Mouse (Mus musculus) small intestine, adult 2 months (tissue): Measurements from ENCODE around the gene Gstm6. TPM values are rescaled to one million over a fixed set of nuclear protein-coding genes. Genes with fewer than 3 reads are reported as not detected.
"Not testable (repeated sequence)": the region's sequence is repeated elsewhere in the genome, so short reads cannot be mapped to it uniquely, and the experiment has no call there.

Experiments used
- H3K27ac ChIP-seq: fragments of 200-500 bp; 2 replicates; pipeline ENCODE4 v1.5.1; 2012; ENCODE audit warnings: low read depth, low read length, control low read depth, inconsistent platforms; ENCODE audit not compliant: insufficient read depth
- H3K27me3 ChIP-seq: fragments of 200-500 bp; 2 replicates; pipeline ENCODE4 v1.6.1; 2012; ENCODE audit warnings: mild to moderate bottlenecking, moderate library complexity, low read length, inconsistent platforms; ENCODE audit not compliant: control insufficient read depth, insufficient read depth
- H3K36me3 ChIP-seq: fragments of 200-500 bp; 2 replicates; pipeline ENCODE4 v1.6.1; 2012; ENCODE audit warnings: mild to moderate bottlenecking, low read length, control low read depth, inconsistent platforms; ENCODE audit not compliant: control insufficient read depth, insufficient read depth
- H3K4me1 ChIP-seq: fragments of 200-500 bp; 2 replicates; pipeline ENCODE4 v1.6.1; 2012; ENCODE audit warnings: low read length, inconsistent platforms, mixed read lengths; ENCODE audit not compliant: control insufficient read depth, insufficient read depth, insufficient read length
- H3K4me3 ChIP-seq: fragments of 200-500 bp; 2 replicates; pipeline ENCODE4 v1.5.1; 2012; ENCODE audit warnings: low read depth, mild to moderate bottlenecking, control low read depth, inconsistent platforms, low read length, moderate library complexity
- CTCF ChIP-seq: fragments of 200-500 bp; IDR thresholded peaks from 2 replicates; pipeline ENCODE4 v1.5.1; 2012; ENCODE audit warnings: low read depth, mild to moderate bottlenecking, control low read depth, inconsistent platforms, low read length, moderate library complexity, mixed read lengths; ENCODE audit not compliant: insufficient replicate concordance, insufficient read length; ENCODE audit errors: extremely low read depth
- POLR2A ChIP-seq: fragments of 200-500 bp; IDR thresholded peaks from 2 replicates; pipeline ENCODE4 v1.6.1; 2012; ENCODE audit warnings: low read depth, mild to moderate bottlenecking, control low read depth, inconsistent platforms, low read length, moderate library complexity
- WGBS: fragments of 180-500 bp; shearing (Covaris S2); methylation state at CpG from one replicate; pipeline ENCODE4 v1.1.7; 2018; 5-methylcytosine and 5-hydroxymethylcytosine counted together
- polyA plus RNA-seq: library from polyadenylated mRNA; depleted of rRNA; stranded (reverse); fragments of >200 nt; gene quantifications from 2 replicates; pipeline ENCODE4 v1.2.3, GENCODE M21; 2012; rRNA removed

Gene Gstm6
- polyA plus RNA-seq, 1 experiment, result 9.5 TPM

- Histone ChIP-seq H3K27ac (peak within 1 kb of the TSS; percentile 34; the same call in 1 of the 2 replicates), H3K27me3 (no peaks in the 10 kb centered on the region), H3K36me3 (peaks cover 27% of the 10 kb centered on the region), H3K4me3 (peak within 1 kb of the TSS; percentile 65), H3K4me1 (peaks cover 5% of the 10 kb centered on the region)
- 8% methylated on average over 40 of the region's 40 CpGs for WGBS
- TF ChIP-seq CTCF (no peak), POLR2A (peak; percentile 60; the same call in 1 of the 2 replicates)
Observed at GRCm38 (mm10) chr3:107895720-107896569, 47.6 kb downstream of the Gstm6 start, which contains the start of gene Gstm5. Gstm5 (plus strand) TSS chr3:107895821.

GRCm38 (mm10) chr3:107895194-107895719 lies 48.3 kb downstream of the Gstm6 start:
- no peak for TF ChIP-seq CTCF
- Histone ChIP-seq H3K27me3 (no peaks in the 10 kb centered on the region), H3K4me1 (peaks cover 3% of the 10 kb centered on the region), H3K4me3 (peak overlapping the region; percentile 65), H3K36me3 (peaks cover 34% of the 10 kb centered on the region), H3K27ac (peak overlapping the region; percentile 34; the same call in 1 of the 2 replicates)
- WGBS, result 6% methylated on average over 6 of the region's 6 CpGs

- WGBS, result 73% methylated on average over 2 of the region's 2 CpGs
- not testable (repeated sequence) for H3K4me3 ChIP-seq, H3K27ac ChIP-seq, H3K27me3 ChIP-seq, H3K4me1 ChIP-seq
- peaks cover 80% of the 10 kb centered on the region for H3K36me3 ChIP-seq
Observed at GRCm38 (mm10) chr3:107889236-107889635, 54.3 kb downstream of the Gstm6 start.

Other genes starting within 250 kb of the Gstm6 start
- gene Ahcyl1, start 247.2 kb downstream of the Gstm6 start, polyA plus RNA-seq, result 31.6 and 34.9 TPM in 2 replicates
- gene Csf1, start 183.3 kb downstream of the Gstm6 start, polyA plus RNA-seq, result 7.7 and 9.7 TPM in 2 replicates
- 127 and 351 TPM in 2 replicates for gene Eps8l3, start 66.5 kb downstream of the Gstm6 start, polyA plus RNA-seq
- 6.6 and 11.3 TPM in 2 replicates for gene Gstm5, start 47.9 kb downstream of the Gstm6 start, polyA plus RNA-seq
- 9.4 and 29.1 TPM in 2 replicates for gene Gstm7, start 11.9 kb downstream of the Gstm6 start, polyA plus RNA-seq
- gene Gstm3, start 25.5 kb upstream of the Gstm6 start, polyA plus RNA-seq, result 159 and 411 TPM in 2 replicates
- gene Gstm2, start 42.7 kb upstream of the Gstm6 start, polyA plus RNA-seq, result 26.7 and 56.7 TPM in 2 replicates
- gene Gstm1, start 74.2 kb upstream of the Gstm6 start, polyA plus RNA-seq, result 243 and 695 TPM in 2 replicates
- 5.6 and 16.1 TPM in 2 replicates for gene Gstm4, start 101.1 kb upstream of the Gstm6 start, polyA plus RNA-seq
- 88.8 and 107 TPM in 2 replicates for gene Ampd2, start 142.9 kb upstream of the Gstm6 start, polyA plus RNA-seq
- 0.86 and 0.91 TPM in 2 replicates for gene Gnat2, start 149.0 kb upstream of the Gstm6 start, polyA plus RNA-seq
- gene Gnai3, start 202.4 kb upstream of the Gstm6 start, polyA plus RNA-seq, result 5.4 and 14.8 TPM in 2 replicates
- 0.05 TPM in 1 of 2 replicates, not detected in the other for gene Gpr61, start 211.1 kb upstream of the Gstm6 start, polyA plus RNA-seq
- gene Amigo1, start 242.6 kb upstream of the Gstm6 start, polyA plus RNA-seq, result 10.1 and 17.6 TPM in 2 replicates